Mouse (Mus musculus) adrenal gland, adult 18-20 months (tissue): ENCODE measurements around the gene Ugt1a10. TPM values are rescaled to one million over a fixed set of nuclear protein-coding genes. Genes with fewer than 3 reads are reported as not detected.
"Not testable (repeated sequence)": the region's sequence is repeated elsewhere in the genome, so short reads cannot be mapped to it uniquely, and the experiment has no call there.

ENCODE experiments used
- DNase-seq, 2 experiments: peaks; one replicate each; pipeline ENCODE4 v3.0.0; 2021 to 2022; ENCODE audit warnings: low spot score in 2 of 2
- long read RNA-seq, 2 experiments: library from polyadenylated mRNA; stranded (forward); transcript quantifications; one replicate each; pipeline ENCODE4 v2.0.0; 2021
- total RNA-seq, 2 experiments: library from RNA; stranded (reverse); gene quantifications; 1 replicate in 1 of 2; 2 replicates in 1 of 2; pipeline ENCODE4 v1.2.3; 2021

Gene Ugt1a10
- under 1 TPM in 1 of 2 experiments, not detected in 1; 0.20 TPM for total RNA-seq
- long read RNA-seq, experiment 1, result 0 reads
- long read RNA-seq, experiment 2, result 0 reads

DNA sequence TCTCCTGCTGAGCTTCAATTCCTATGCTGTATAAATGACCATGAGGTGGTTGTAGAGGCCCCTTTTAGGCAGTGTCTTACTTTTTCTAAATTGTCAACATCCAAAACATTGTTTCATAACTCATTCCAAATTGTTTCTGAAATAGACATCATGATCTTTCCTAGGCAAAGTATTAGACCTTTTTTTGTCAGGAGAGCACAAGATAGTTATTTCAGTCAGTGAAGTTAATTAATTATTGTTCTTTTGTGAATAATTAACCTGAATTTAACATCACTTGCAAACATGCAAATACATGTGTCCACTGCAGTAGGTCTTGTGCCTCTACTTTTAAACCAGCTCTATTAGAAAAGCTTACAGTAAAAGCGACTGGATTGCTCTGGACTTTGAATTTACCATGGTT, at the start of gene Ugt1a10:
Ugt1a10 (plus strand) TSS at position 301 of the 400 bp plus-strand sequence.
- DNase-seq, result no peak

DNA sequence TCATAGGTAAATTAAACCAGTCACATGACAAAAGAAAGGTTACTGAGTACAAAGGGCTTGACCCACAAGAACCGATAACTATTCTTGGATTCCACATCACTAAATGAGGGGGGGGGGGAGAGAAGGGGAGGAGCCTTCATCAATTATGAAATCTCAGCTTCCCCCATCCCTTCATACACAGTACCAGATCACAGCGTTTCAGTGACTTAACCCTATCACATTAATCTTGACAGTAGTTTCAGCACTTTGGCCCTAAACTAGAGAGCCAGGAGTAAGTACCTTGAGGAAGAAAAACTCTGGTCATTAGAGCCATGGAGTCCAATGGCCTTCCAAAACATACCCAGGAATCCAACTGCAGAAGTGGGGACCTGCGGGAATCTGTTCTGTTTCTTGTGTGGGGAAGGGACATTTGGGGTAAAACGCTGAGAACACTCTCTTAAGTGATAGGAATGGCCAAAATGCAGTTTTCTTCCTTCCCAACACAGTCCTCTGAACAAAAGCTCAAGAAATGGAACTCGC, 47.4 kb upstream of the Ugt1a10 start:
- no peak for DNase-seq

DNA sequence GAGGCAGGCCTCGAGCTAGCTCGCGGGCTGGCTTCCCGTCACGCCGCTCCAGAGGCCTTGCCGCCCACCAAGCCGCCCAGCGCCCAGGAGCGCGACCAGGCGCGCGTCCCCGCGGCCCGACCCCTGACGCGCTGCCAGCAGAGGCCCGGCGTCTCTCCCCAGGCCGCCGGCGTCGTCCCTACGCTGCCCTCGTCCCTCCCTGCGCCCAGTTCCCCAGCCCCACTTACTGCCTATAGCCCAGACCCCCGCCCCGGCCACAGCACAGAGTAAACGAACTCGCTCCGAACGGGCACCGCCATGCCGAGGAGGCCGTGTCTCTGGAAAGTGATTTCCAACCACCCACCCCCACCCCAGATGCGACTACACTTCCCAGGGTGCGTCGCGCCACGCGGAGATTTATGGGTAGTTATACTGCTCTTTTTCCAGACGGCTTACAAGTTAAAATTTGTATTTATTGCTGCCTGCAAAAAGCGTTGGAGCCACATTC, 46.9 kb upstream of the Ugt1a10 start, which contains the start of gene Usp40:
Usp40 (minus strand) TSS at position 341 of the 487 bp plus-strand sequence.
- DNase-seq, result peak; percentile 73 to 78

DNA sequence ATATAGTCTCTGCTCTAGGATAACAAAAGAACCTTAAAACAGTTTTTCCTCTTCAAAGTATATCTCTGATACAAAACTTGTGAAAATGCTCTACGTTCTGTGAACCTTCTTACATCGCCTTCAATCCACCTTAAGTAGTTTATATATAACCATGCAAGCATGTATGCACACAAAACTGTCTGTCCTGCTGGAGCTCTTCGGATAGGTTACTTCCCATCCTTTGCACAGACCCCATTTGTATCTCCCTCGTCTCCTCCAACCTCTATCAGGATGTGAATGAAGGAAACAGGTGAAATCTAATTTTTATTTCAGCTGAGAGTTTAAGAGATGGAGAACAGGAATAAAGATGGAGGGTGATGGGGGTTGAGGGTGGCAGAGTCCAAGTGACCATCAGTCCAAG, 46.5 kb upstream of the Ugt1a10 start:
- no peak for DNase-seq

- DNase-seq, result no peak
Measured at GRCm38 (mm10) chr1:88009521-88009920, 45.7 kb upstream of the Ugt1a10 start.

GRCm38 (mm10) chr1:88013726-88014125, 41.5 kb upstream of the Ugt1a10 start:
- no peak for DNase-seq

GRCm38 (mm10) chr1:88014194-88014593, 41.0 kb upstream of the Ugt1a10 start:
- no peak for DNase-seq

- DNase-seq, result no peak
Measured at GRCm38 (mm10) chr1:88014671-88015070, 40.5 kb upstream of the Ugt1a10 start.

DNA sequence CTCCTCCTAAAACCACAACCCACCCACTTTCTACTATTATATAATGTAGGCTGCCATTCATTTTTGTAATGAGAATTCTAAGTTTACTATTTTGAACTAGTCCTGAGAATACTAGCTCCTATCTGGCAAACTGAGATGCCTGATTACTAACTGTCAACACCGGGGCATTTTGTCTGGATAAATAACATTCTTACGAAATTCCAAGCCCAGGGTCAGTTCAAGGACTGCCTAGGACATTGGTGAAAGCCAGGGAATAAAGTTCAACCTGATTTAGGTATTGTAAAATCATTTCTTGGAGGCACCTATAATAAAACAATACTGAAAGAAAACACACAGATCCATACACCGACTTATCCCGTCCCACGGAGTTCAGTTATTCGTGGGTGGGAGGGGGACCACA, 39.8 kb upstream of the Ugt1a10 start:
- no peak for DNase-seq

DNA sequence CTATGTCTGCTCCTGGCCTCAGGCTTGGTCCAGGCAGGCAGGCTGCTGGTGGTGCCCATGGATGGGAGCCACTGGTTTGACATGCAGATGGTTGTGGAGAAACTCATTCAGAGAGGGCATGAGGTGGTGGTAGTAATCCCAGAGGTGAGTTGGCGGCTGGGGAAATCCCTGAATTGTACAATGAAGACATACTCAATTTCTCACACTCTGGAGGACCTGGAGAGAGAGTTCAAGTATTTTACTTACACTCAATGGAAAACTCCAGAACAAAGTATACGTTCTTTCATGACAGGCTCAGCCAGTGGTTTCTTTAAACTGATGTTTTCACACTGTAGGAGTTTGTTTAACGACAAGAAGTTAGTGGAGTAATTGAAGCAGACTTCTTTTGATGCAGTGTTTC, 29.9 kb upstream of the Ugt1a10 start:
- DNase-seq, result not testable (repeated sequence)

DNA sequence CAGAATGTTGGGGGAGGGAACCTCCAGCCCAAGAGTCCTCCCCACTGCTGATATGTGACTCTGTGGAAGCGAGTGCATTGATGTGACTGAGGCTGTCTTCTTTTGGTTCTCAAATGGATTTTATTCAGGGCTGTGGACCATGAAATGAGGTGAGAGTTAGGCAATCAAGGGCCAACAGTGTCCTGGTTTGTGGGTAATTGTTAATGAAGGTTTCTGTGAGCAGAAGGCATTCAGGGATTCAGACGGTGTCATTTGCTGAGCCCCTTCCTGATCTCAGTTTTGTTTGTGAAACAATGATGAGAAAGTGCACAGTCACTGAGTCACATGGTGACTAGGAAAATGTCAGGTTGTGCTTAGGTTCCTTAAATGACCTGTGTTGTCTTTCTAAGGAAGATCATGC, 12.1 kb upstream of the Ugt1a10 start:
- not testable (repeated sequence) for DNase-seq

GRCm38 (mm10) chr1:88044832-88045437, 10.3 kb upstream of the Ugt1a10 start:
- DNase-seq, result not testable (repeated sequence)

- not testable (repeated sequence) for DNase-seq
Measured at GRCm38 (mm10) chr1:88047408-88047807, 7.8 kb upstream of the Ugt1a10 start.

GRCm38 (mm10) chr1:88066472-88067102, 11.4 kb downstream of the Ugt1a10 start:
- not testable (repeated sequence) for DNase-seq

DNA sequence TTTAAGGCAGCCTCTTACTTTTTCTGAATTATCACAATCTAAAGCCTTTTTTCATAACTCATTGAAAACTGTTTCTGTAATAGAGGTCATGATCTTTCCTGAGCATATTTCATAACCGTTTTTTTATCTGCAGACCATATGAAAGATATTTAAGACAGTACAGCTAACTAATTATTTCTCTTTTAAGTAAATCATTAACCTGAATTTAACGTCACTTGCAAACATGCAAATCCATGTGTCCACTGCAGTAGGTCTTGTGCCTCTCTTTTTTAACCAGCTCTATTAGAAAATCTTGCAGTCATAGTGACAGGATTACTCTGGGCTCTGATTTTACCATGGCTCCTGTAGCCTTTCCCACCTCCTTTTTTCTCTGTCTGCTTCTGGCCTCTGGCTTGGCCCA, 15.3 kb downstream of the Ugt1a10 start, which contains the start of gene Ugt1a9:
Ugt1a9 (plus strand) TSS at position 306 of the 400 bp plus-strand sequence.
- DNase-seq, result no peak

DNA sequence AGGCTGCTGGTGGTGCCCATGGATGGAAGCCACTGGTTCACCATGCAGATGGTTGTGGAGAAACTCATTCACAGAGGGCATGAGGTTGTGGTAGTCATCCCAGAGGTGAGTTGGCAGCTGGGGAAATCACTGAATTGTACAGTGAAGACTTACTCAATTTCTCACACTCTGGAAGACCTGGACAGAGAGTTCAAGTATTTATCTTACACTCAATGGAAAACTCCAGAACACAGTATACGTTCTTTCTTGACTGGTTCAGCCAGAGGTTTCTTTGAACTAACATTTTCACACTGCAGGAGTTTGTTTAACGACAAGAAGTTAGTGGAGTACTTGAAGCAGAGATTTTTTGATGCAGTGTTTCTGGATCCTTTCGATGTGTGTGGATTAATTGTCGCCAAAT, 15.7 kb downstream of the Ugt1a10 start:
- DNase-seq, result no peak

DNA sequence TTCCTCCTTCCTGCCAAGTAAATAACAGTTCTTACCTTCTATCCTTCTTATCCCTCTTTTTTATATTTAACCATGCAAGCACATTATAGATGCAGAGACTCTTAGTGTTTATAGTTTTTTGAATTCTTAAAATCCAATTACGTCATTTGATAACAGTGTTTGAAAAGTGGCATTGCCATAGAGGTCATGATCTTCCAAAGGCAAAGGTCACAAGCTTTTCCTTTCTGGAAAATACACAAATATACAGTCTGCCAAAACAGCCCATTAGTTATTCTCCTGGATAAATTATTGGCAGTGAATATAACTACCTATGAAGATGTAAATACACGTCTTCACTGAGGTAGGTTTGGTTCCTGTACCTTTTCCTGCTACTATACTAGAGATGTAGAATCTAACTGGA, 19.3 kb downstream of the Ugt1a10 start:
- no peak for DNase-seq

DNA sequence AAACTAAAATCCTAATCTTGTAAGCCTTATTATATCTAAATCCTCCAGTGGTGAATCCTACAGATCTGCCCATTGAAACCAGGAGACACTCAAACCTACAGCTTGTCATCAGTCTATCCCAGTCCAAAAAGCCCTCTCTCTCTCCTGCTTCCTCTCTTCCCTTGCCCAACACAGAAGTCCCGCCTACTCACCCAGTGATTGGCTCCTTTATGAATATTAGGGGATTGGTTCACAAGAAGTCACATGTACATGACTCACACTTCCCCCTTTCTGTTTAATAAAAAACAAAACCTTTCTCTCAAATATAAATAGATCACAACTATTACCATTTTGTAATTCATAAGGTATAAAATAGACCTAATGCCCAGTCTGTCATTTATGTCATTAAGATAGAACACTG, 21.9 kb downstream of the Ugt1a10 start:
- no peak for DNase-seq

DNA sequence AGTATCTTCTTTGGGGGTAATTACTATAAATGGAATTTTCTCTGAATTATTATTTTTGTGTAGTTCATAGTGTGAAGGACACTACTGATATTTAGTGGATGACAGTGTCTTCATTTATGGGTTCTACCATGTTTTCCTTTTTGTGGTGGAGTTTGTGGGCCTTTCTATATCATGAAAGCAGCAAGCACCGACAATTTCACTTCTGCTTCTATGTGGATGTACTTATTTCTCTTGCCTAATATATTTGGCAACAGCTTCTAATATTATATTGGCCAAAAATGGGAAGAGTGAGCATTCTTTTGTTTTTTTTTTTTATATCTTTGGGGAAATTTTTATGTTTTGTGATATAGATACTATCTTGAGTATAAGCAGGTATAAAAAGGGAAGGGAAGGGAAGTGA, 26.5 kb downstream of the Ugt1a10 start:
- DNase-seq, result no peak

DNA sequence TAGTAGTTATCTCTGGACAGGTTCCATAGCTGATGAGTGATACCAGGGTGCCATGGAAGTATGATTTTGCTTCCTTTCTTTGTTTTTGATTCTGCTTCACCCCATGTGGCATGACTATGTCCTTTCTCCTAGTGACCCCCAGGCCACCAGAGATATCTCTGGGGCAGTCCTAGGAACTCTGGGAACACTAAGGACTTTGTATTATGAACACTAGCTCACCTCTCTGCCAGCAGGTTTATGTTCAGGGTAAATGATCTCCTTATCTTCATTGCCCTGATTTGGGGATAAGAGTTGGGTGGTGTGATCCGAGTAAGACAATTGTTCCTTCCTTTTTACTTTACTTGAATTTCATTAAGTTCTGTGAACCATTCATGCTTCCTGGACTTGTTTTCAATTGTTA, 30.9 kb downstream of the Ugt1a10 start:
- no peak for DNase-seq

DNA sequence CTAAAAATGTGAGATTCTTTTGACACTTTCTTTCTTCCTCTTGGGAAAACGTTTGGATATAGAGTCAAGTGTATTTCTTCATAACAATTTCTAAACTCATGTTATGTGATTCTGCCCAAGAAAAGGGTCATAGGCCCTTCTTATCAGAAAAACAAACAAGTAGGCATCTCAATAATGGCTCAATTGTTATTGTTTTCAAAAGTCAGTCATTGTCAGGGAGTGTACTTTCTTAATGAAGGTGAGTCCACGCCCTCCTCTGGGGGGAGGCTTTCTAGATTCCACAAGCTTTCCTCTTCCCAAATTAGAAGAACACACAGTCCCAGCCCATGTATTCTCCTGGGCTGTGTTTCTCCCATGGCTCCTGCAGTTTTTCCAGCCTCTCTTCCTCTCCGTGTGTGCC, 32.3 kb downstream of the Ugt1a10 start, which contains the start of gene Ugt1a8:
Ugt1a8 (plus strand) TSS at position 301 of the 400 bp plus-strand sequence.
- DNase-seq, result no peak

- no peak for DNase-seq
Measured at GRCm38 (mm10) chr1:88092341-88092740, 37.2 kb downstream of the Ugt1a10 start.
